Mouse (Mus musculus) natural killer cell, adult 2 months (primary cell): Measurements from ENCODE around the gene 4930432M17Rik.

Experiments used
- DNase-seq, 2 experiments: peaks; one replicate each; pipeline ENCODE4 v3.0.0; 2022; ENCODE audit warnings: low spot score in 2 of 2

Gene 4930432M17Rik

GRCm38 (mm10) chr3:121670462-121670861 is at the start of gene 4930432M17Rik:
4930432M17Rik (plus strand) TSS chr3:121670762.
- no peak for DNase-seq

- no peak for DNase-seq
Observed at GRCm38 (mm10) chr3:121625662-121626061, 44.9 kb upstream of the 4930432M17Rik start.

GRCm38 (mm10) chr3:121626273-121626672 is 44.3 kb upstream of the 4930432M17Rik start:
- no peak for DNase-seq

GRCm38 (mm10) chr3:121628245-121628644 is 42.3 kb upstream of the 4930432M17Rik start:
- no peak for DNase-seq

- DNase-seq = no peak
Observed at GRCm38 (mm10) chr3:121630626-121631025, 39.9 kb upstream of the 4930432M17Rik start.

- no peak for DNase-seq
Observed at GRCm38 (mm10) chr3:121634963-121635362, 35.6 kb upstream of the 4930432M17Rik start.

GRCm38 (mm10) chr3:121635505-121635904 is 35.1 kb upstream of the 4930432M17Rik start:
- no peak for DNase-seq

GRCm38 (mm10) chr3:121636315-121636714 is 34.2 kb upstream of the 4930432M17Rik start:
- no peak for DNase-seq

GRCm38 (mm10) chr3:121636748-121637147 is 33.8 kb upstream of the 4930432M17Rik start:
- DNase-seq = no peak

GRCm38 (mm10) chr3:121637792-121638191 is 32.8 kb upstream of the 4930432M17Rik start:
- DNase-seq = no peak

GRCm38 (mm10) chr3:121638241-121638640 is 32.3 kb upstream of the 4930432M17Rik start:
- DNase-seq = no peak

GRCm38 (mm10) chr3:121640611-121641010 is 30.0 kb upstream of the 4930432M17Rik start:
- DNase-seq = no peak

- no peak for DNase-seq
Observed at GRCm38 (mm10) chr3:121643236-121643635, 27.3 kb upstream of the 4930432M17Rik start.

GRCm38 (mm10) chr3:121645447-121645846 is 25.1 kb upstream of the 4930432M17Rik start:
- DNase-seq = no peak

- no peak for DNase-seq
Observed at GRCm38 (mm10) chr3:121646364-121647048, 24.1 kb upstream of the 4930432M17Rik start.

- DNase-seq = no peak
Observed at GRCm38 (mm10) chr3:121648238-121648778, 22.3 kb upstream of the 4930432M17Rik start.

GRCm38 (mm10) chr3:121650052-121650671 is 20.4 kb upstream of the 4930432M17Rik start:
- no peak for DNase-seq

- no peak for DNase-seq
Observed at GRCm38 (mm10) chr3:121651710-121652109, 18.9 kb upstream of the 4930432M17Rik start.

- DNase-seq = no peak
Observed at GRCm38 (mm10) chr3:121652186-121652585, 18.4 kb upstream of the 4930432M17Rik start.

- no peak for DNase-seq
Observed at GRCm38 (mm10) chr3:121656922-121657321, 13.6 kb upstream of the 4930432M17Rik start.

- DNase-seq = no peak
Observed at GRCm38 (mm10) chr3:121662705-121663469, 7.7 kb upstream of the 4930432M17Rik start.

GRCm38 (mm10) chr3:121663470-121663847 is 7.1 kb upstream of the 4930432M17Rik start:
- DNase-seq = no peak
